Mouse (Mus musculus) granulocyte monocyte progenitor cell, adult 5-6 weeks (primary cell): ENCODE data around the gene Trim44. TPM values are rescaled to one million over a fixed set of nuclear protein-coding genes. Genes with fewer than 3 reads are reported as not detected.

Source experiments
- ATAC-seq: replicated peaks from 2 replicates; pipeline ENCODE4 v1.8.0; 2016; ENCODE audit warnings: mild to moderate bottlenecking, moderate TSS enrichment, inconsistent platforms; ENCODE audit not compliant: poor library complexity, severe bottlenecking
- total RNA-seq, 2 experiments: library from RNA; stranded (forward) in 1 of 2; stranded (reverse) in 1 of 2; fragments of 200-712, 200-1000 nt in 1 of 2; fragments of >200 nt in 1 of 2; fragmentation: Nextera tagmentation in 1 of 2; gene quantifications; 2 replicates each; pipeline ENCODE4 v1.2.3; 2014 to 2017

Trim44 gene
- total RNA-seq, 2 experiments from 2014 or later: 39.3 to 42.2 TPM

DNA sequence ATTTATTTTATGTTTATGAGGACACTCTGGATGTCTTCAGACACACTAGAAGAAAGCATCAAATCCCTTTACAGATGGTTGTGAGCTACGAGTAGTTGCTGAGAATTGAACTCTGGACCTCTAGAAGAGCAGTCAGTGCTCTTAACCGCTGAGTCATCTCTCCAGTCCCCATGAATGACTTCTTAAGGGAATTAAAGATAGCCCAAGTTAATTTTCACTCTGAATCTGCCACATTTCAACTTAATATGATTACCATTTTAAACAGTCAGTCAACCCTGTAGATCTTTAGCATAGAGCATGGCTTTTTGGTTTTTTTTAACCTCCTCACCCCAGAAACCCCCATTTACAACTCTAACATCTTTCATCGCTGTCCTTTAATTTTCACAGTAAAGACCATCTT, 2.1 kb upstream of the Trim44 start:
- no peak for ATAC-seq

DNA sequence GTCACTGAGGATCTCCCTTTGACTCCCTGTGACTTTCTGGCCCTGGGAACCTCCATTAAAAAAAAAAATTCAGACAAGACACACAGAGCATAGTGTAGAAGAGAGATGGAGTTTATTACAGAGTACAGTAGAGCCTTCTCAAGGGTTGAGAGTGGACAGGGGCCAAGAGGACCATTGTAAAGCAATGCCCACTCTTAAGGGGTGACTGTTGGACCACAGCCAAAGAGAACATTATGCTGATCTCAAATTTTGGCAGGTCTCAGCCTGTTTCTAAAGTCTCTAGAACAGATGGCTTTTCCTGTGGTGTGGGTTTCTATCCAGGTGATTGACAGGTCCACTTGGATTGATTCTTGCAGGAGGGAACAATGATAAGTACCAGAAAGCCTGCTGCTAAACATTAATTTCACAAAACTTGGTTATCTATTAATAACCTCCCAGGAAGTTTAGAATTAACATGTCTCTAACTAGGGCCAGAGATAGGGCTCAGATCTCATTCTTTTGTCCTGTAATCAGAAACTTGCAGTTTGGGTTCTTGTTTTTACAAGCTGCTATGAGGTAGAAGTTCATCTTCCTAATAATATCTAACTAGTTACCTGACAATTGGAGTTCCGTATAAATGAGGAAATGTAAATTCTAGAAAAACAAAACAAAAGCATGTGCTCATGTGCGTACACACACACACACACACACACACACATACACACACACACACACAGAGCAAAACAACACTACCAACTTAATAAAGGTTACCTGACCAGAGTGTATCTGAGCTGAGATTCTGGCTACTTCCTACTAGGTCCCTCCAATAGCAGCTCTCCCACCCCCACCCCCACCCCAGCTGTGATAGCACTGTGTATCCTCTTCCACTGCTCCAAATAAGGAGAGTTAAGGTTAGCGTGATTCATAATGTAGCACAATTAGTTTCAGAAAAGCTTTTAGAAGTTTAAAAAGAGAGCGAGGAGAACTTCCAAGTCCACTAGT, 1.0 kb downstream of the Trim44 start:
- ATAC-seq: no peak

DNA sequence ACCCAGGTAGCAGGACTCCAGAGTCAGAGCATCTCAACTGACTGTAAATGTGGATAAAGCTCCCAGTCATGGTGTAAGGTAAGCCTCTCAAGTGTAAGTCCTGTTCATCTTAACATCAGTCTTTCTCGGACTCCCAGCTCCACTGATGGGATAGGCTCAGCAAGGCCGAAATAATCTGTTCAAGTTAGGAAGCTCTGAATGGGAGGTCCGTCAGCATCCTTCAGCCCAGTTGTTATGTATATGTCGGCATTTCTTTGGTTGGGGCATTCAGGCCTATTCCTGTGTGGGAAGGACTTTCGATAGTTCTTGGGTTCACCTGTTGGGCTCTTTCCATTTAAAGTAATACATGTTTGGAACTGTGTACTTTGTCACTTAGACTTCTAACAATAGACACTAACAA, 3.6 kb downstream of the Trim44 start:
- no peak for ATAC-seq

- ATAC-seq: no peak
These were observed 4.3 kb downstream of the Trim44 start for GRCm38 (mm10) chr2:102403306-102403705.

GRCm38 (mm10) chr2:102401352-102401692, 6.3 kb downstream of the Trim44 start:
- no peak for ATAC-seq

DNA sequence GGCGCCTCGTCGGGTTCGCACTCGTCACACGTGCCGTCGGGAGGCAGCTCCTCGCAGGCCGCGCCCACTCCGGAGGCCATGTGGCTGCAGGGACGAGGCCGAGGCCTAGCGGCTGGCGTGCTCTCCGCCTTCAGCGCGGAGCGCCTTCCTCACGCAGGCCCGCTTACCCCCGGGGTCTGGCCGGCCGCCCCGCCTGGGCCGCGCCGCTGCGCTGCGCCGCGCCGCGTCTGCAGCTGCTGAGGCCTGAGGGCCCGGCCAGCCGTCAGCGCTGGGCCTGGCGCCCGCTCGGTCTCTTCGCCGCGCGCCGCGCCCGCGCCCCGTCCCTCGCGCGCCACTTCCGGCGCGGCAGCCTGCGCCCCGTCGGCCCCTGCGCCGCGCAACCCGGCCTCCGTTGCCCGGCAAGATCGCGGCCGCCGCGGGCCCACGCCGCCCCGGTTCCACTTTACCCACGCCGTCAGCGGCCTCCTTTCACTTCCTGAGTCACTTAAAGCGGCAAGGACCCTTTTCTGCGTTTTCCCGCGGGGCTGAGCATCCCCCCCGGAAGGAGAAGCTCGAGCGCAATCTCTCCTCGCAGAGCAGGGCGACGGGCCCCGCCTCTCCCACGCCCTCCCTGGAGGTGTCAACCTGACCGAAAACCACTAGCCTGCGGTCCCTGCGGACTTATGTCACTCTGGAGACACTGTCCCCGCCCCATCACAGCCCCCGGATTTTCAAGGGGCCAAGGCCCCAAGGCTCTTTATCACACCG, 6.8 kb downstream of the Trim44 start:
- ATAC-seq: peak; percentile 94

DNA sequence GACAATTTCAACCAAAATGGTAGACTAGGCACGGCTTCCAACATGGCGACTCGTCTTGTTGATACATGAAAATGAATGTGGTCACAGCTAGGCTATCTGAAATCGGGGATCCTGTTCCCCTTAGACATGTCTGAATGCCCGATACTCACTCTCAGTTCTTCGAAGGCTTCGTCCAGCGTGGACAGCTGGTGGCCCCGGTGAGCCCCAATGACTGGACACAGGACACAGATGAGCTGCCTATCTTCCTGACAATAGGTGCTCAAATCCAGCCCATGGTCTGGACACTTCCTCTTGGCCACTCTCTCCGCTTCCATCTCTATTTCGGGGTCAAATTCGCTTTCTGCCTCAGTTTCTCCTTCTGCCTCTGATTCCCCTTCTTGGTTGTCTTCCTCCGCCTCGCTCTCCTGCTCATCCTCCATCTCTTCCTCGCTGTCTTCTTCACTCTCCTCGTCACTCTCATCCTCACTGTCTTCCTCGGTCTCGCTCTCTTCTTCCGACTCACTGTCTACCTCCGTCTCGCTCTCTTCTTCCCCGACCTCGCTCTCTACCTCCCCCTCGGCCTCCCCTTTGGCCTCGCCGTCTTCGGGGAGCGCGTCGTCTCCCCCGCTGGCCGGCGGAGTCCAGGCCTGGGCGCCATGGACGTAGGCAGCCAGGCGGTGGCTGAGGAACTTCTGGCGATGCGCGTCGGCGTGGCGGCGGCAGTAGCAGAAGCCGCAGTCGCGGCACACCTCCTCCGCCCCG, 7.6 kb downstream of the Trim44 start:
- no peak for ATAC-seq

DNA sequence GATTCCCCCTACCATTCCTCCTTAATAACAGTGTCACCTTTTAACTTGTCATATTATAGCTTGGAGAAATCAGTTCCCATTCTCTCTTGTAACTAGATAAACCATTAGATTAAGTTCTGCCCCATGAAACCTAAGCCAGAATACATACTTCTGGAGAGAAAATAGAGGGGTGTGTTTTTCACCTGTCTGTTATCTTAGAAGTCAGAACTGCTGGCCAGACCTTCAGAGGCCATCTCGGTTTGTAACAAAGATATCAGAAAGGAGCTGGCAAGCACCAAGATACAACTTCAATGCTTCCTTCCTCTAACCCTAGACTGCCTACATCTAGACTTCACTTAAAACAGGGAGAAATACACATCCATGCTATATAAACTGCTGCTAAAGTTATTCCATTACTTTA, 11.1 kb downstream of the Trim44 start:
- no peak for ATAC-seq

- ATAC-seq: no peak
These were observed 14.2 kb downstream of the Trim44 start for GRCm38 (mm10) chr2:102393457-102393856.

DNA sequence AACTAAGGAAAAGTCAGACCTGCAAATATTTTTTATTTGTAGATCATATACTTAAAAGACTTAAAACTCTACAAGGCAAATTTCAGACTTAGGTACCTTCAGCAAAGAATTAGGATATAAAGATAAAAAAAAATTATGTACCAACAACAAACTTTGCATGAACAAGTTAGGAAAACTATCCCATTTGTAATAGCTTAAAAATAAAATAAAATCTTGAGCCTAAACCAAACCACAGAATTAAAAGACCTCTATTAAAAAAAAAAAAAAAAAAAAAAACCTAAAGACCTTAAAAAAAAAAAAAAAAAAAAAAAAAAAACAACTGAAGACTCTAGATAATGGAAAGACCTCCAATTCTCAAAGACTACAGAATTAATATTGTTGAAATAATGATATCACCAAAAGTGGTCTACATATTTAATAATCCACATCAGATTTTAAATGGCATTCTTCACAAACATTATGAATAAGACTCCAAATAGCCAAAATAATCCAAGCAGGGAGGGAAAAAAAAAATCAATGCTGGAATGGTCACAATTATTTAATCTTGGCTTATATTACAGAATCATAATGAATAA, 22.2 kb downstream of the Trim44 start:
- ATAC-seq: no peak

DNA sequence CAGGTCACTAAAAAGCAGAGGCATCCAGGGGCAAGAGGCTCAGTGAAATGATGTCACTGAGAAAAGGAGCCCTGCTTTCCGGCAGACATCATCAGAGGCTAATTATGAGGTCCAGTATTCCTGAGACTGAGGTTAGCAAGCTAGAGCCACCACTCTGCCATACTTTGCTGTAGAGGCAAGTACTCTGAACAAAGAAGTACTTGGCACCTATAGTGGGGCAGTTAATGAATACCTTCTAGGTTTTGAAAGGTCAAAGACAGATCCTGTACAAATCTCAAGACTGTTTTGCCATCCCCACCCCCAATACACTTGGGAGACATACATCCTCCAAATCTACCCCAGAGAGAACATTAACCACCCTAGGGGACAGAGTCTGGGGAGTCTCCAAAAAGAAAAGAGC, 23.1 kb downstream of the Trim44 start:
- no peak for ATAC-seq

GRCm38 (mm10) chr2:102384057-102384456, 23.6 kb downstream of the Trim44 start:
- ATAC-seq: no peak

- ATAC-seq: no peak
These were observed 24.4 kb downstream of the Trim44 start for GRCm38 (mm10) chr2:102383069-102383834.

GRCm38 (mm10) chr2:102382519-102382918, 25.1 kb downstream of the Trim44 start:
- ATAC-seq: no peak

DNA sequence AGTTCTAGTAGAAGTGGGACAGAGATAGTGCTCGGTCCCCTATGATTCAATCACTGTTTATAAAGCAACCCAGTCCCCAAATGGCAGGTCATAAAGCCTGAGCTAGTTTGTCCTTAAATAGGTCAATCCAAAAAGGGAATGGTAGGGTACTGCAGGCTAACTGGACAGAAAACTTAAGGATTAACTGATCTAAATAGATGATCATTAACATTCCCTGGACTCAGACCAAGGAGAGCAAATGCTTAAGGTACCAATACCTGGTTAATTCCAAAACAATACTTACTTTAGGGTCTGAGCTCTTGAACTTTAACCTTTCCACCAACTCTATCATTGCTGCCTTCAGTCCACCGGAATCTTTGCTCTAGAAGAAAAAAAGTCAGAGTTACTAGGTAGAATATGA, 27.0 kb downstream of the Trim44 start:
- no peak for ATAC-seq

DNA sequence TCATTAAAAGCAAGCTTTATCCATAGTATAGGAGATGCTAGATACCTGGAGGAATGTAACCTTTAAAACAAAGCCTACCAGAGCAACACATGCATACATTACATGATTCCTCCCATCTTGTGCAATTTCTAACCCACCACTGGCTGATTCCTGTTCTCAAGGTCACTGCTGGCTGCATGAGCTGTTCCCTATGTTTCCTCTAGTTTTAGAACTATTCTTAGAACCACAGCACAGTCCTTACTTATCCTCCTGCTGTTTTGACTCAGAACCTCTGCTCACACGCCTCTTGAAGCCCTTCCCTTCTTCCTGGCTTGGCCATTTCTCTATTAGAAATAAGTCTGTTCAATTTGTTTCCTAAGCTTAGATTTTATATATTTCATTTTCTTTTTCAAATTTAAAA, 28.7 kb downstream of the Trim44 start:
- ATAC-seq: no peak

DNA sequence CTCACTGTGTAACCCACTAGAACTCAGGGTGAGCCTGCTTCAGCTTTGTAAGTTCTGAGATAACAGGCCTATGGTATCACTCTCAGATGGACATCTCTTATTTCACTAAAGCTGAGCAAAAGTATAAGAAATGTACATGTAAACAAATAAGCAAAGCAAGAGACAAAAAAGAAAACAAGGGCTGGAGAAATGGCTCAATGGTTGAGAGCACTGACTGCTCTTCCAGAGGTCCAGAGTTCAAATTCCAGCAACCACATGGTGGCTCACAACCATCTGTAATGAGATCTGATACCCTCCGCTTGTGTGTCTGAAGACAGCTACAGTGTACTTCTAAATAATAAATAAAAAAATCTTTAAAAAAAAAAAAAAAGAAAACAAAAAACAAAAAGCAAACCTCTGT, 29.2 kb downstream of the Trim44 start:
- ATAC-seq: no peak

GRCm38 (mm10) chr2:102377370-102377769, 30.3 kb downstream of the Trim44 start:
- no peak for ATAC-seq

DNA sequence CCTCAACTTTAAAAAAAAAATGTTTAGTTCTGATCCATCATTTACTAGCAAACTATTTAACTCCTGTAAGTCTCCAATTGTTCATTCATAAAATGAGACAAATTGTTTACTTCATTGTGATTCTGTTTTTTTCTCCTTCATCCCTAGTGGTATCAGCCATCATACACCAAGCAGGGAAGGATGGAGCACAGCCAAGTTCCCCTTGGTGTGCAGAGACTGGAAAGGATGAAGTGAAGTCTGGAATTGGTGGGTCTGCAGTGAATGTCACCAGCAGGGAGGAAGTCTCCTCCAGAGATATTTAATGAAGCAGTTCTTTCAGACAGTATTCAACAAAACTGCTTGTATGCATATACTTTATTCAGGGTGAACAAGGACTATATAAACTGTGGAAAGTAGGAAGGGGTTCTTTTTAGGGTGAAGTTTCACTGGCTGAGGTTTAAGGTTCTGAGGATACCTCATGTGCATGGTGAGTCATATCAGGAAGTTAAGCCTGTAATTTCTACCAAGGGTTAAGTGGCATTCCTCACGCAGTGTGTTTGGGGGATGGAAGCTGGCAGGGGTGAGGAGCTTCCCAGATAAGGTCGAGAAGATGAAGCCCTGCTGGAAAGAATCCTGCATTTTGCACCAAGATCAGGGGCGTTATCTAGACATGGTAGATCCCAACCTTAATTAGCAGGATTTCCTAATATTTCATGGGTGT, 34.1 kb downstream of the Trim44 start:
- ATAC-seq: no peak
